Mouse (Mus musculus) retina, embryonic 14.5 days (tissue): ENCODE measurements at regions not wholly inside any gene's neighbourhood (a gene's known extent, or its start where the extent isn't known, plus 50 kb on each side); places are given as distances from the start of the nearest gene placed in this dataset.
A peak's percentile ranks its signal among the peaks of the same experiment; 100 is the strongest.

Source experiments
- DNase-seq: peaks from one replicate; pipeline ENCODE4 v3.0.0-alpha.2; 2015; ENCODE audit warnings: low spot score

DNA sequence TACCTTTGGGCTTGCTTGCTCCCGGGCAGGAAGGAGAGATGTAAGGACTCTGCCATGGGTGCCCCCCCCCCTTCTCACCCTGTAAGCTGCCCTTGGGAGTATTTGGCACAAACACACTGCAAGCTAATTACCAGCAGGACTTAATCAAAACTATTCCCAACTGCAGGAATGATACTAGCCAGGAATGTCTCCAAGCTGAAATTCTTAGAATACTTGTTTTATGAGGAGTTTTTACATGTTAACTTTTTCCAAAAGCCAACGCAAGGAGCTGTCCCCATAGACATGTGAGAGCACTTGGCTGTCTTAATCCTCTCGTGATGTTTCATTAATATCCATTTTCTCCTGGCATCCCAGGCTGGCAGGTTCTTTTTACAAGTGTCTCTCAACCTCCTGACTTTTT lies 155.6 kb upstream of the Irx6 start:
- no peak for DNase-seq

DNA sequence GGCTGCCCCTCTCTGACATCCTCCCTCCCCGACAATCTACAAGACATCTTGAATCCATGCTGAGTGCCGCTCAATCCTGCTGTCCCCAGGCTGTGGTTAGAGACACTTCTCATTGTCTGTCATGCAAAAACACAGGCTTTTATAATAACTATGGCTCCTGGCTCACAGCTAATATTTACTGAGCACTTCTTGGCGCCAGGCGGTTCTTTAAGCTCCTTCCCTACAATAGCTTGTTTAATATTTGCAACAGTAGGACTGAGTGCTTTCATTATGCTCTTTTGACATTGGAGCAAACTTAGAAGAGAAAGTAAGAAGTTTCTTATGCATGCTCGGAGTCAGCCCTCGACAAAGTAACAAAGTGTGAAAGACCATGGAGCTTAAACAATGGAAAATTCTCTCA lies 151.6 kb upstream of the Irx6 start:
- DNase-seq, result no peak

DNA sequence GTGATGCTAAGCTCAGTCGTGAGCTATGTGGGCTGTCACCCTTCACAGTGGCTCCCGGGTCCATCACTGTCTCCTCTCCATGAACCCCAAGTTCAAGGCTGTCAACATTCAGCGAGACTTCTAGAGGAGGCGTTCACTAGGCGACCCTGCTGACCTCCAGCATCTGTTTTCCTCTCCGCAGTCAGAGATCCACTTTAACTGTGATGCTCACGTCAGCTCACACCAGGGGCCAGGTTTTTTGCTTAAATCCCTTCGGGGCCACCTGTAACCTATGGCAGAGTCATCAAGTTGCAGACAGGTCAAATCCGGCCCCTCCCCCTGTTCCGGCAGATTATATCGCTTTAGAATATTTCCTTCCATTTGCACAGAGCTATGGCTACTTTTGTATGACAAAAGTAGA lies 144.3 kb upstream of the Irx6 start:
- no peak for DNase-seq

DNA sequence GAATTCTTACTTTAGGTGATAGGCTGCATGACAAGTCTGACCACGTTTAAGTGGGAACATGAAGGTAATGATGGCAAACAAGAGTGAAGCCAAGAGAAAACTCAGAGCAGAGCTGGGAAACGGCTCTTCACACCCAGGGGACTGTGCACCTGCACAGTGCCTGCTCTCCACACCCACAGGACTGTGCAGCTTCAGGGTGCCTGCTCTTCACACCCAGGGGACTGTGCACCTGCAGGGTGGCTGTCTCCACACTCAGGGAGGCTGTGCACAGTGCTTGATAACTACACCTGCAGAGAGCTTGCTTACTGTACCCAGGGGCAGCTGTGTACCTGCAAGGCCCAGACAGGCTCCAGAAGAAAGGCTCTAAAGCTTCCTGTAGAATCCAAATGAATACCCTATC lies 133.5 kb upstream of the Irx6 start:
- no peak for DNase-seq

GRCm38 (mm10) chr8:92545347-92546059 lies 128.6 kb upstream of the Irx6 start:
- DNase-seq, result peak; percentile 73

DNA sequence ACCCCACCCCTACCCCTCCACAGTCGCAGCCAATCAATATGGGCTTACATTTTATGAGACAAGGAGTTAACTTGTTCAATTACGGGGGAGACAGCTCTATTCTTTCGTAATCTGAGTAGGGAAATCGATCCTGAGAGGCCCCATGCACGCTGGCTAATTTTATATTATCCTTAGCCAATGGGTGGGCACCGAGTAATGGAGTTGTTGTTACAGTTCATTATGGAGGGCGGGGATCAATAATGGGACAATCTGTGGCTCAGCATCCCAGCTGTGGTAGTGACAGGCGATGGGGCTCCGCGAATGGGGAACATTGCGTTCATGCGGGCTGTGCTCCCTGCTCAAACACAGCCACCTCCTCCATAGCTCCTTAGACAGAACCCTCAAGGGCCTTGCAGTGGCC lies 118.9 kb upstream of the Irx6 start:
- DNase-seq, result peak; percentile 34

GRCm38 (mm10) chr8:92555631-92556030 lies 118.5 kb upstream of the Irx6 start:
- no peak for DNase-seq

GRCm38 (mm10) chr8:92562471-92562870 lies 111.6 kb upstream of the Irx6 start:
- no peak for DNase-seq

GRCm38 (mm10) chr8:92562962-92563361 lies 111.1 kb upstream of the Irx6 start:
- DNase-seq, result no peak

GRCm38 (mm10) chr8:92569650-92570049 lies 104.4 kb upstream of the Irx6 start:
- peak; percentile 42 for DNase-seq

DNA sequence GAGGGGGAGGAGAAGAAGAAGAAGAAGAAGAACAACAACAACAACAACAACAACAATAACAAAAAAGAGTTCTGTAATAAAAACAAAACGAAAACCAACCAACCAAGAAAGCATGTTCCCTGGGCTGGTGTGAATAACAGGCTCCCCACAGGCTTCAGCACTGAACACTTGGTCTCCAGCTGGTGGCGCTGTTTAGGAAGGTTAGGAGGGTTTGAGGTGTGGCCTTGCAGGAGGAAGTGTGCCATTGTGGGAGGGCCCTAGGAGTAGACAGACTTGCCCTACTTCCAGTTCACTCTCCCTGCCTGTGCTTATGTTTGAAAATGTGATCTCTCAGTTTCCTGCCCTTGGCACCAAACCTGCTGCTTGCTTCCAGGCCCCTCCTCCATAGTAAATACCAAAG lies 94.6 kb upstream of the Irx6 start:
- no peak for DNase-seq

- no peak for DNase-seq
Observed at GRCm38 (mm10) chr8:92581051-92581450, 93.0 kb upstream of the Irx6 start.

DNA sequence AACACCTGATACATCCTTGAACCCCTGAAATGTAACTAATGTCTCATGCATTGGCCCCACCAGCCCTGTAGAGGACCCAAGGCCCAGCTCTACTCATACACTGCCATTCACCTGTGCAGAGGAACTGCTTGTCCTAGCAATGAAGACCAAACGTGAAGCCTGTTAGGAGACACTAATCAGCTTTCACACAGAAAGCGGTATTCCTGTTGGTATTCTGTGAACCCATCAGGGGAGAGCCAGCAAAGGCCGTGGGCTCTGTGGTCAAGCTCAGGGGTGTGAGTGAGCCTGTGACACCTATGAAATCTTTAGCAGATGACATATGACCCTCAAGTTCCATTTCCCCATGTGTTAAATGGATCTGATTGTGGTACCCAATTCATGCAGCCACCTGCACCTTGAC lies 73.3 kb upstream of the Irx6 start:
- no peak for DNase-seq

GRCm38 (mm10) chr8:92602973-92603372 lies 71.1 kb upstream of the Irx6 start:
- no peak for DNase-seq

DNA sequence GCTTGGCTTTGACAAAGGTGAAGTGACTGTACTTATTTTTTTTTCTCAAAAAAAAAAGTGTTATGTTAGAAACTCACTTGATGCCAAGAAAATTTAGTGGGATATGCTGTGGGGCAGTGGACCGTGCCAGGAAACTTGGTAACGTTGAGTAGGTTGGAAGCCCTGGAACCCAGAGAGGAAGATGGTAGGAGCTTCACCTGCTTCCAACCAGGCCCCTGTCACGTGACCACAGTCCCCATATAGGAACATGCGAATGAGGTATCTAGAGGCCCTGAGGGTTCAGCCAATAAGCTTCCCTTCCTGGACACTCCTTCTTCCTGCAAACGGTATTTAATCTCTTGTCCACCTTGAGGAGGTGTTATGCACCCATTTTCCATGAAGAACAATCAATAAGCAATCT lies 68.5 kb upstream of the Irx6 start:
- DNase-seq, result no peak

- DNase-seq, result no peak
Observed at GRCm38 (mm10) chr8:92607604-92608003, 66.5 kb upstream of the Irx6 start.

GRCm38 (mm10) chr8:92609908-92610307 lies 64.2 kb upstream of the Irx6 start:
- no peak for DNase-seq

DNA sequence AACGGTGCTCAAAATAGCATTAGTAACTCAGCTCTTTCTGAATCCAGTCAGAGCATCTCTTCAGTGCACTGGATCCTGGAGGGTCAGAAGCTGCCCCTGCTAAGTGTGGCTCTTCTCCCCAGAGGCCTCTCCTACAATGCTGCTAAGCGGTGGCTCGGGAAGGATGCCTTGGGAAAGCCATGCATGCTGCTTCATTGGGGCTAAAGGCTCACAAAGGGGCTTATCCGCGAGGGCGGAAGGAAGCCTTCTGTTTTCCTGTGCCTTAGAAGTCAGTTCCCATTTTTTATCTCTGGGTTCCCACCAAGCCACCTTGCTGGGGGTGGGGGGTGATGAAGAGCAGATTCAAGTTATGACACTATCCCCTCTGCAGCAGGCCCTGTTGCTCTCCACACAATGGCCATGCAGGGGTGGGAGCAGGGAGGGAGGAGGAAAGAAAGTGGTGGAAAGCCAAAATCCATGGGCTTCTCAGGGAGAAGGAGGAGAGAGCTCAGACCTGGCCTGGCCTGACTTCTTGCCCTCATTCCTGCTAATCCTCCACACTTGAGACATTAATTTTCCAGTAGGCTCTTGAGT lies 63.5 kb upstream of the Irx6 start:
- no peak for DNase-seq

DNA sequence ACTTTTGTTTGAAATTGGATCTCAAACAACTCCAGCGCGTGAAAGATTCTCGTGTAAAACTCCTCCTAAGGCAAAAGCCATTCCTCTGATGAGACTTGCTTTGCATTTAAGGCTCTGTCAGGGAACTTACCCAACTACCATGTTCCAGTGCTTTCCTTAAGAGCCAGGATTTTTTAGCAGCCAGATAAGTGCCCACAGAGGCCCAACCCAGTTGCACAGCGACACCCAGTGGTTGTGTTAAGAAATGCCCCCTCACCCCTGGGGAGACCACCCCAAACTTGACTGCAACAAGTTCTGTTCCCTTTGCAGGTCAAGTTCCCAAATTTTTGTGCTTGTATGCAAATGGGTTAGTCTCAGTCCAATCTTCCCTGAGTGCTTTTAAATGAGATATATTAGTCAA lies 60.6 kb upstream of the Irx6 start:
- peak; percentile 50 for DNase-seq

- DNase-seq, result no peak
Observed at GRCm38 (mm10) chr8:92616341-92617115, 57.6 kb upstream of the Irx6 start.

DNA sequence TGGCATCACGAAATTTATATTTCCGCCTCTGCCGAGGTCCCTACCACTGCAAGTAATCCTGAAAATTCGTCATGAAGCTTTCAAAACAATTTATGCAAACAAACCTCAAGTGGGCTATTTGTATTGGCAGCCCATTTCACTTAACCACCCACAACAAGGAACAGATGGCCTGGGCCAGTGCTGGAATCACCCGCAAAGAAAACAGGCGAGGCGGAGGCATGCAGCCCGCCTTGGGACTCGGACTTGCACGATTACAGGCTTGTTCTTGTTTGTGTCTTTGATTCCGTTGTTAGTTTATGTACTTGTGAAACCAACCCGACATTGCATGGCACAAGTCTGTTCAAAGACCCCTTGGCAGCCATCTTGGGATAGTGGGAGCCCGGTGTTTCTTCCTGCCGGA lies 55.8 kb upstream of the Irx6 start:
- DNase-seq, result no peak
